14 mouse cellular contexts compared by ENCODE assay signal in the genomic region with DNA sequence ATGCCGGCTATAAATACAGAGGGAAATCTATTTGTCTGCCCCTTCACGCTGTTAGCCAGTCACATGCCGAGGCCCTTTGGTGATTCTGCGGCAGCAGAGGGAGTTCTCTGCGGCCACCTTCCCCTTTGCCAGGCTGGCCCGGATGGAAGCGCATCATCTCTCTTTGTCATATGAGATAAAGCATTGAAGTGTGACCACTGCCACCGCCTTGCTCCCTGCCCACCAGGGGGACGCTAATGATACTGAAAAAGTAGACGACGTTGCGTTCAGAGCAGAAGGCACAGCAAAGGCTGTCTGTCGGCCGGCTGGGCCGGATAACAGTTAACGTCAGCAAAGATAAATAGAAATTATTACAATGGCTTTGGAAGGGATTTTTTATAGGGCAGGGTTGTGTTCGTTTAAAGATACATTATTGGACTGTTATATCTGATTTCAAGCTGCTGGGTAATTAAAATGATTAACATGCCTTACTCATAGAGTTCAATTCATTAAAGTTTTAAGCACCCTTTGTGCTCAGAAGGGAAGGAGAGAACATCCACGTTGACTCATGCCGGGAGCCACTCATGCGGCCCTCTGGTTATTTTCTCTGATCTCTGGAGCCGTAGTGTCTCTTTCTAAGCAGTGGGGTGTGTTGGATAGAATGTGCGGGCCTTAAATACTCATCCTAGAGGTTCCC.
DNase-seq lines count a peak whose midpoint lies in the region; ATAC-seq and TF ChIP-seq lines count a peak whose summit lies in the region.
"Had no signal": no experiment of that assay in that cellular context is flagged by ENCODE, and none has a peak within 500 bp of the region (broad histone marks: within the 10 kb centered on the region; RNA-seq: fewer than 3 reads in every experiment).

No protein-coding gene starts in this region.

- 47% methylated on average over 22 of the region's 22 CpGs for WGBS in midbrain, embryonic 13.5 days
- WGBS in midbrain, embryonic 11.5 days, result 65% methylated on average over 22 of the region's 22 CpGs
- 41% methylated on average over 22 of the region's 22 CpGs for WGBS in midbrain, embryonic 15.5 days
- 30% methylated on average over 22 of the region's 22 CpGs for WGBS in stomach, postnatal 0 days

- no peaks in the 10 kb centered on the region for H3K9me3 ChIP-seq in midbrain, embryonic 13.5 days
- H3K9me3 ChIP-seq in midbrain, embryonic 11.5 days (ENCODE audit: control insufficient read depth, low read length), result no peaks in the 10 kb centered on the region
- H3K9me3 ChIP-seq in midbrain, embryonic 15.5 days, result no peaks in the 10 kb centered on the region
- H3K9me3 ChIP-seq in stomach, postnatal 0 days (ENCODE audit: control insufficient read depth, low read length), result no peaks in the 10 kb centered on the region
- H3K9me3 ChIP-seq: embryonic facial prominence, embryonic 13.5 days had no signal

- H3K27me3 ChIP-seq in midbrain, embryonic 13.5 days, result no peaks in the 10 kb centered on the region
- no peaks in the 10 kb centered on the region for H3K27me3 ChIP-seq in midbrain, embryonic 11.5 days (ENCODE audit: control insufficient read depth, insufficient read depth, low read length)
- H3K27me3 ChIP-seq in midbrain, embryonic 15.5 days (replicated peaks), result no peaks in the 10 kb centered on the region
- no peaks in the 10 kb centered on the region for H3K27me3 ChIP-seq in stomach, postnatal 0 days (ENCODE audit: control insufficient read depth, insufficient read depth, low read length)
- H3K27me3 ChIP-seq: embryonic facial prominence, embryonic 13.5 days had no signal

- TF ChIP-seq CTCF in stomach, postnatal 0 days (IDR thresholded peaks at IDR 0.05; ENCODE audit: low read depth), result no peak; the same call in 1 of the 2 replicates

- no peak overlapping the region for H3K4me2 ChIP-seq in midbrain, embryonic 13.5 days (replicated peaks)
- H3K4me2 ChIP-seq in midbrain, embryonic 11.5 days, result no peak overlapping the region
- H3K4me2 ChIP-seq in midbrain, embryonic 15.5 days, result no peak overlapping the region
- peak overlapping the region; percentile 21; the same call in 1 of the 2 replicates for H3K4me2 ChIP-seq in stomach, postnatal 0 days (replicated peaks; ENCODE audit: low read depth)
- H3K4me2 ChIP-seq: embryonic facial prominence, embryonic 13.5 days had no signal

- ATAC-seq in midbrain, embryonic 13.5 days, result peak; percentile 60; the same call in 1 of the 2 replicates
- ATAC-seq in midbrain, embryonic 11.5 days (ENCODE audit: low FRiP score), result no peak
- peak; percentile 54; the same call in 1 of the 2 replicates for ATAC-seq in midbrain, embryonic 15.5 days (replicated peaks)
- no peak for ATAC-seq in stomach, postnatal 0 days (ENCODE audit: low FRiP score, low TSS enrichment)
- ATAC-seq: forebrain, postnatal 0 days had no signal

- H3K36me3 ChIP-seq in midbrain, embryonic 13.5 days, result no peaks in the 10 kb centered on the region
- H3K36me3 ChIP-seq in midbrain, embryonic 11.5 days (ENCODE audit: control insufficient read depth, insufficient read depth, low read length), result no peaks in the 10 kb centered on the region
- no peaks in the 10 kb centered on the region for H3K36me3 ChIP-seq in midbrain, embryonic 15.5 days (replicated peaks)
- H3K36me3 ChIP-seq in stomach, postnatal 0 days (ENCODE audit: control insufficient read depth, insufficient read depth, low read length), result no peaks in the 10 kb centered on the region
- H3K36me3 ChIP-seq: embryonic facial prominence, embryonic 13.5 days had no signal

- DNase-seq in cerebellum, postnatal 14 days, result peak; percentile 17 to 19
- no peak for DNase-seq in cerebellum, postnatal 4 days (ENCODE audit: low spot score in 2 of 2)
- DNase-seq in midbrain, embryonic 11.5 days (ENCODE audit: low spot score, missing footprints), result no peak
- DNase-seq in stomach, postnatal 0 days (ENCODE audit: low spot score), result no peak
- DNase-seq in adrenal gland, adult 18-20 months (ENCODE audit: low spot score in 2 of 2), result no peak
- no peak for DNase-seq in gastrocnemius, adult 8-10 months (ENCODE audit: low spot score in 2 of 2)
- DNase-seq: cerebellum, adult 2 months; forebrain, postnatal 0 days; lung, postnatal 4 days; right cerebral cortex, postnatal 14 days had no signal

- H3K9ac ChIP-seq in midbrain, embryonic 13.5 days (replicated peaks), result no peak overlapping the region
- H3K9ac ChIP-seq in midbrain, embryonic 11.5 days (ENCODE audit: low read length), result no peak overlapping the region
- no peak overlapping the region for H3K9ac ChIP-seq in midbrain, embryonic 15.5 days
- no peak overlapping the region for H3K9ac ChIP-seq in stomach, postnatal 0 days (ENCODE audit: low read length)
- H3K9ac ChIP-seq: embryonic facial prominence, embryonic 13.5 days; forebrain, postnatal 0 days; liver, embryonic 14.5 days had no signal

- peaks cover 6% of the 10 kb centered on the region for H3K4me1 ChIP-seq in midbrain, embryonic 13.5 days (replicated peaks)
- no peaks in the 10 kb centered on the region for H3K4me1 ChIP-seq in midbrain, embryonic 11.5 days (ENCODE audit: control insufficient read depth, insufficient read depth, low read length)
- peaks cover 8% of the 10 kb centered on the region for H3K4me1 ChIP-seq in midbrain, embryonic 15.5 days
- peaks cover 3% of the 10 kb centered on the region; the same call in 1 of the 2 replicates for H3K4me1 ChIP-seq in stomach, postnatal 0 days (replicated peaks; ENCODE audit: control insufficient read depth, insufficient read depth)

- no peak for TF ChIP-seq EP300 in stomach, postnatal 0 days (optimal IDR thresholded peaks at IDR 0.05)

- H3K27ac ChIP-seq in midbrain, embryonic 13.5 days, result no peak overlapping the region
- H3K27ac ChIP-seq in midbrain, embryonic 11.5 days (ENCODE audit: low read depth, low read length), result no peak overlapping the region
- H3K27ac ChIP-seq in midbrain, embryonic 15.5 days, result 0 out of 2 replicates have a peak overlapping the region, but pooled peaks have one; percentile 21
- no peak overlapping the region for H3K27ac ChIP-seq in stomach, postnatal 0 days (replicated peaks)
- H3K27ac ChIP-seq: embryonic facial prominence, embryonic 13.5 days; liver, embryonic 14.5 days had no signal

- H3K4me3 ChIP-seq in midbrain, embryonic 13.5 days (replicated peaks), result no peak overlapping the region
- no peak overlapping the region for H3K4me3 ChIP-seq in midbrain, embryonic 11.5 days (ENCODE audit: low read depth, low read length)
- H3K4me3 ChIP-seq in midbrain, embryonic 15.5 days, result no peak overlapping the region
- H3K4me3 ChIP-seq in stomach, postnatal 0 days (ENCODE audit: low read depth, low read length), result no peak overlapping the region
- H3K4me3 ChIP-seq: embryonic facial prominence, embryonic 13.5 days had no signal

Comparison
In these comparisons a context has a peak if more than half of its experiments do, and no peak if none do; other contexts are left out.
1. DNase-seq: peak in cerebellum, postnatal 14 days (2 of 2); none in cerebellum, postnatal 4 days (0 of 2), midbrain, embryonic 11.5 days (single experiment), stomach, postnatal 0 days (single experiment), adrenal gland, adult 18-20 months (0 of 2) and gastrocnemius, adult 8-10 months (0 of 2).
2. ATAC-seq: peak in midbrain, embryonic 13.5 days (single experiment) and midbrain, embryonic 15.5 days (single experiment); none in midbrain, embryonic 11.5 days (single experiment) and stomach, postnatal 0 days (single experiment).